In genomic region chr1:57537369-57537768, GRCm38 (mm10) we compare ENCODE assay signal across 22 mouse cellular contexts.
DNase-seq lines count a peak whose midpoint lies in the region; ATAC-seq and TF ChIP-seq lines count a peak whose summit lies in the region.
"Had no signal": no experiment of that assay in that cellular context is flagged by ENCODE, and none has a peak within 500 bp of the region (broad histone marks: within the 10 kb centered on the region; RNA-seq: fewer than 3 reads in every experiment).

No protein-coding gene starts in this region.

- no peaks in the 10 kb centered on the region for H3K4me1 ChIP-seq in hindbrain, postnatal 0 days (ENCODE audit: insufficient read depth, low read length)
- H3K4me1 ChIP-seq in hindbrain, embryonic 10.5 days (replicated peaks) = no peaks in the 10 kb centered on the region
- H3K4me1 ChIP-seq: forebrain, embryonic 13.5 days; hindbrain, embryonic 13.5 days; intestine, embryonic 15.5 days; kidney, embryonic 15.5 days; liver, embryonic 12.5 days; midbrain, embryonic 12.5 days had no signal

- DNase-seq in adrenal gland, postnatal 10 days = peak; percentile 20
- no peak for DNase-seq in adrenal gland, postnatal 25 days
- peak; percentile 46 for DNase-seq in hindbrain, postnatal 0 days (ENCODE audit: low spot score)
- no peak for DNase-seq in hindbrain, embryonic 10.5 days (ENCODE audit: low spot score)
- peak; percentile 54 for DNase-seq in right cerebral cortex, adult 18-20 months
- DNase-seq in right cerebral cortex, postnatal 14 days = no peak
- peak; percentile 40 for DNase-seq in telencephalon, adult 2 months (ENCODE audit: low read depth, low spot score)
- no peak for DNase-seq in thymus, postnatal 10 days (ENCODE audit: low spot score in 2 of 2)
- DNase-seq: cerebellum, adult 11 months; cerebellum, postnatal 14 days; gastrocnemius, postnatal 25 days; heart, postnatal 10 days; lung, embryonic 14.5 days; lung, postnatal 4 days; thymus, postnatal 4 days had no signal

- no peak overlapping the region for H3K9ac ChIP-seq in hindbrain, postnatal 0 days (replicated peaks; ENCODE audit: low read length)
- H3K9ac ChIP-seq: forebrain, embryonic 13.5 days; hindbrain, embryonic 13.5 days; intestine, embryonic 15.5 days; kidney, embryonic 15.5 days; liver, embryonic 12.5 days; lung, embryonic 14.5 days; midbrain, embryonic 12.5 days had no signal

- no peaks in the 10 kb centered on the region for H3K9me3 ChIP-seq in hindbrain, postnatal 0 days (ENCODE audit: low read length)
- H3K9me3 ChIP-seq in hindbrain, embryonic 10.5 days = no peaks in the 10 kb centered on the region
- H3K9me3 ChIP-seq: forebrain, embryonic 13.5 days; hindbrain, embryonic 13.5 days; intestine, embryonic 15.5 days; kidney, embryonic 15.5 days; limb, embryonic 10.5 days; midbrain, embryonic 12.5 days had no signal

- no peaks in the 10 kb centered on the region for H3K27me3 ChIP-seq in hindbrain, postnatal 0 days (ENCODE audit: insufficient read depth, low read length)
- no peaks in the 10 kb centered on the region for H3K27me3 ChIP-seq in hindbrain, embryonic 10.5 days (ENCODE audit: insufficient read depth, poor library complexity, severe bottlenecking)
- H3K27me3 ChIP-seq: forebrain, embryonic 13.5 days; hindbrain, embryonic 13.5 days; intestine, embryonic 15.5 days; kidney, embryonic 15.5 days; liver, embryonic 12.5 days; midbrain, embryonic 12.5 days had no signal

- WGBS in hindbrain, postnatal 0 days = 56% methylated on average over 5 of the region's 5 CpGs
- 73% methylated on average over 5 of the region's 5 CpGs for WGBS in hindbrain, embryonic 10.5 days

- H3K36me3 ChIP-seq in hindbrain, postnatal 0 days (ENCODE audit: insufficient read depth, low read length) = no peaks in the 10 kb centered on the region
- H3K36me3 ChIP-seq in hindbrain, embryonic 10.5 days = no peaks in the 10 kb centered on the region
- H3K36me3 ChIP-seq: hindbrain, embryonic 13.5 days; intestine, embryonic 15.5 days; kidney, embryonic 15.5 days; limb, embryonic 10.5 days; liver, embryonic 12.5 days; midbrain, embryonic 12.5 days had no signal

- no peak for ATAC-seq in hindbrain, postnatal 0 days
- ATAC-seq: forebrain, embryonic 13.5 days; intestine, embryonic 15.5 days; liver, embryonic 12.5 days had no signal

- H3K4me2 ChIP-seq in hindbrain, postnatal 0 days (ENCODE audit: low read depth, low read length) = no peak overlapping the region
- H3K4me2 ChIP-seq: forebrain, embryonic 13.5 days; hindbrain, embryonic 13.5 days; intestine, embryonic 15.5 days; kidney, embryonic 15.5 days; liver, embryonic 12.5 days; lung, embryonic 14.5 days; midbrain, embryonic 12.5 days had no signal

- no peak overlapping the region for H3K4me3 ChIP-seq in hindbrain, postnatal 0 days (ENCODE audit: low read length)
- no peak overlapping the region for H3K4me3 ChIP-seq in hindbrain, embryonic 10.5 days
- H3K4me3 ChIP-seq: forebrain, embryonic 13.5 days; hindbrain, embryonic 13.5 days; intestine, embryonic 15.5 days; kidney, embryonic 15.5 days; limb, embryonic 10.5 days; liver, embryonic 12.5 days; midbrain, embryonic 12.5 days had no signal

- H3K27ac ChIP-seq in hindbrain, postnatal 0 days = no peak overlapping the region
- no peak overlapping the region for H3K27ac ChIP-seq in hindbrain, embryonic 10.5 days
- H3K27ac ChIP-seq: forebrain, embryonic 13.5 days; hindbrain, embryonic 13.5 days; intestine, embryonic 15.5 days; kidney, embryonic 15.5 days; limb, embryonic 10.5 days; liver, embryonic 12.5 days; midbrain, embryonic 12.5 days had no signal

- no peak for TF ChIP-seq CTCF in hindbrain, postnatal 0 days (IDR thresholded peaks at IDR 0.05; ENCODE audit: low read depth)

Comparison
In these comparisons a context has a peak if more than half of its experiments do, and no peak if none do; other contexts are left out.
1. DNase-seq: peak in adrenal gland, postnatal 10 days (single experiment), hindbrain, postnatal 0 days (single experiment), right cerebral cortex, adult 18-20 months (single experiment) and telencephalon, adult 2 months (single experiment); none in adrenal gland, postnatal 25 days (single experiment), hindbrain, embryonic 10.5 days (single experiment), right cerebral cortex, postnatal 14 days (single experiment) and thymus, postnatal 10 days (0 of 2).